In the genomic region with DNA sequence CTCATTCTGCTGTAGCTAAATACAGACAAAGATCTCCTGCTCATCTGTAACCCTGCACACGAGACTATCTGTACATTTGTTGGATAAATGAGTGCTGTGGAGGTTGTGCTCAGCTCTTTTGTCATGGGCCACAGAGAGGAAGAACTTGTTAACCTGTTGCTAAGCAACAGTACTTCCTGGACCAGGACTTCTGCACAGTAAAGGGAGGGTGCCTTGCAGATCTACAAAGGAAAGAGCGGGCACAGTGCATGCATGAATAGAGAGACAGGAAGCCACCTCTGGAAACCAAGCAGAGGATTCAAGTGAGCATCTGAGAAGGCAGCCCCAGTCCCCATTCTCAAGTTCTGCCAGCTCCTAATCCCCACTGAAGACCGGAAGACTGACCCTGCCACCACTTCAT, we compare ENCODE assay signal across 10 mouse cellular contexts. TPM values are rescaled to one million over a fixed set of nuclear protein-coding genes. Genes with fewer than 3 reads are reported as not detected.
DNase-seq lines count a peak whose midpoint lies in the region; ATAC-seq lines count a peak whose summit lies in the region.
"Had no signal": no experiment of that assay in that cellular context is flagged by ENCODE, and none has a peak within 500 bp of the region (broad histone marks: within the 10 kb centered on the region; RNA-seq: fewer than 3 reads in every experiment).

No protein-coding gene starts in this region.

- H3K9ac ChIP-seq in kidney, embryonic 14.5 days (ENCODE audit: low read depth, low read length) = no peak overlapping the region
- H3K9ac ChIP-seq in hindbrain, embryonic 15.5 days = no peak overlapping the region
- H3K9ac ChIP-seq: limb, embryonic 12.5 days had no signal

- no peaks in the 10 kb centered on the region for H3K36me3 ChIP-seq in kidney, embryonic 14.5 days (ENCODE audit: control insufficient read depth, insufficient read depth, low read length)
- H3K36me3 ChIP-seq in hindbrain, embryonic 15.5 days = no peaks in the 10 kb centered on the region
- H3K36me3 ChIP-seq: limb, embryonic 12.5 days had no signal

- no peak for DNase-seq in kidney, adult 11 months
- DNase-seq in brain, adult 2 months (ENCODE audit: low read depth, low spot score) = peak; percentile 42
- no peak for DNase-seq in gastrocnemius, postnatal 14 days
- DNase-seq in cerebellum, postnatal 25 days = no peak
- DNase-seq in left cerebral cortex, postnatal 25 days (ENCODE audit: low spot score in 2 of 2) = no peak
- DNase-seq: cerebellum, adult 18-20 months had no signal

- H3K27ac ChIP-seq in kidney, embryonic 14.5 days (ENCODE audit: low read depth, low read length) = no peak overlapping the region
- no peak overlapping the region for H3K27ac ChIP-seq in hindbrain, embryonic 15.5 days (replicated peaks)
- H3K27ac ChIP-seq: limb, embryonic 12.5 days had no signal

- intact Hi-C loops in gastrocnemius, postnatal 14 days (cut with DNase I; ENCODE audit: low total_unique reads) = loop anchor here (10.0 kb wide), 1 partner anchor 60 kb away; no protein-coding TSS in a partner anchor
- intact Hi-C loops in left cerebral cortex, postnatal 25 days (cut with DNase I) = loop anchor here (5.0 kb wide), 1 partner anchor 338 kb away; no protein-coding TSS in a partner anchor

- H3K4me3 ChIP-seq in kidney, embryonic 14.5 days (ENCODE audit: low read length) = no peak overlapping the region
- H3K4me3 ChIP-seq in hindbrain, embryonic 15.5 days = no peak overlapping the region
- H3K4me3 ChIP-seq: limb, embryonic 12.5 days had no signal

- 0 out of 2 replicates have a peak, but pooled peaks cover 6% of the 10 kb centered on the region for H3K4me1 ChIP-seq in kidney, embryonic 14.5 days (ENCODE audit: control insufficient read depth, insufficient read depth, low read length)
- H3K4me1 ChIP-seq in hindbrain, embryonic 15.5 days (replicated peaks) = 0 out of 2 replicates have a peak, but pooled peaks cover 7% of the 10 kb centered on the region

- WGBS in kidney, embryonic 14.5 days = 34% methylated on average over 3 of the region's 3 CpGs
- WGBS in hindbrain, embryonic 15.5 days = 15% methylated on average over 3 of the region's 3 CpGs

- H3K9me3 ChIP-seq in kidney, embryonic 14.5 days (ENCODE audit: control insufficient read depth, low read length) = no peaks in the 10 kb centered on the region
- no peaks in the 10 kb centered on the region for H3K9me3 ChIP-seq in hindbrain, embryonic 15.5 days
- H3K9me3 ChIP-seq: limb, embryonic 12.5 days had no signal

- H3K27me3 ChIP-seq in kidney, embryonic 14.5 days (ENCODE audit: control insufficient read depth, insufficient read depth, low read length) = no peaks in the 10 kb centered on the region
- no peaks in the 10 kb centered on the region for H3K27me3 ChIP-seq in hindbrain, embryonic 15.5 days
- H3K27me3 ChIP-seq: limb, embryonic 12.5 days had no signal

- no peak overlapping the region for H3K4me2 ChIP-seq in kidney, embryonic 14.5 days (replicated peaks; ENCODE audit: low read depth, low read length)
- H3K4me2 ChIP-seq in hindbrain, embryonic 15.5 days = no peak overlapping the region
- H3K4me2 ChIP-seq: limb, embryonic 12.5 days had no signal

- 0 out of 2 replicates have a peak, but pooled peaks have one; percentile 68 for ATAC-seq in kidney, embryonic 14.5 days (ENCODE audit: low FRiP score, low TSS enrichment)
- ATAC-seq in hindbrain, embryonic 15.5 days (ENCODE audit: low FRiP score, low read depth) = peak; percentile 82; the same call in 1 of the 2 replicates
- ATAC-seq in neutrophil, adult 5-6 weeks (ENCODE audit: extremely low read depth, insufficient number of reproducible peaks, low FRiP score, poor library complexity, severe bottlenecking) = peak; percentile 39; the same call in 1 of the 2 replicates

RNA-seq across cellular contexts. Expression of gene Fam120a, which starts 27.1 kb away (rescaled TPM):
- polyA plus RNA-seq in kidney, embryonic 14.5 days (2014; fragmentation: Nextera tagmentation; extraction: Ambion mirVana) = 41.4 and 49.6 TPM in 2 replicates
- 12.0 and 12.4 TPM in 2 replicates for polyA plus RNA-seq in hindbrain, embryonic 15.5 days (2015; fragmentation: Nextera tagmentation; extraction: Ambion mirVana)
- 68.6 and 72.2 TPM in 2 replicates for total RNA-seq in neutrophil, adult 5-6 weeks (2017)
- total RNA-seq in gastrocnemius, postnatal 14 days (2021) = 10 to 100 TPM; 85.7 TPM
- total RNA-seq in left cerebral cortex, postnatal 25 days (2021) = 100 to 1,000 TPM; 117 to 123 TPM
